Mouse (Mus musculus) embryo, embryonic 9.5 days (tissue): ENCODE measurements around the gene Shroom3.
A peak's percentile ranks its signal among the peaks of the same experiment; 100 is the strongest.

Experiments used
- DNase-seq: peaks from one replicate; pipeline ENCODE4 v3.0.0-alpha.2; 2017; ENCODE audit errors: extremely low spot score

Gene Shroom3

GRCm38 (mm10) chr5:92969443-92969842 is 286.2 kb downstream of the Shroom3 start:
- DNase-seq, result no peak

GRCm38 (mm10) chr5:92969926-92970325 is 286.7 kb downstream of the Shroom3 start:
- no peak for DNase-seq

GRCm38 (mm10) chr5:92970480-92970879 is 287.2 kb downstream of the Shroom3 start:
- peak; percentile 42 for DNase-seq

GRCm38 (mm10) chr5:92980393-92980792 is 297.2 kb downstream of the Shroom3 start:
- DNase-seq, result no peak

GRCm38 (mm10) chr5:92980862-92981261 is 297.6 kb downstream of the Shroom3 start:
- no peak for DNase-seq

DNA sequence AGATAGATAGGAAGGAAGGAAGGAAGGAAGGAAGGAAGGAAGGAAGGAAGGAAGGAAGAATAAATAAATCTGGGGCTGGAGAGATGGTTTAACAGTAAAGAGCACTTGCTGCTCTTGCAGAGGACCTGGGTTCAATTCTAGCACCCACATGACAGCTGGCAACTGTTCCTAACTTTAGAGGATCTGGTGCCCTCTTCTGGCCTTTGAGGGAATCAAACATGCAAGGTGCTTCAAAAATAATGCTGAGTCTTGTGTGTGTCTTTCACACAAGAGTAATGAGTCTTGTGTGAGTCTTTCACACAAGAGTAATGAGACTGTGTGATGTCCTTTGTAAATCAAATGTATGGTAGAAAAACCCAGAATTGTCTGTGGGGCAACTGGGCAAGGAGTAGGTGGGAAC is 299.4 kb downstream of the Shroom3 start:
- DNase-seq, result no peak

DNA sequence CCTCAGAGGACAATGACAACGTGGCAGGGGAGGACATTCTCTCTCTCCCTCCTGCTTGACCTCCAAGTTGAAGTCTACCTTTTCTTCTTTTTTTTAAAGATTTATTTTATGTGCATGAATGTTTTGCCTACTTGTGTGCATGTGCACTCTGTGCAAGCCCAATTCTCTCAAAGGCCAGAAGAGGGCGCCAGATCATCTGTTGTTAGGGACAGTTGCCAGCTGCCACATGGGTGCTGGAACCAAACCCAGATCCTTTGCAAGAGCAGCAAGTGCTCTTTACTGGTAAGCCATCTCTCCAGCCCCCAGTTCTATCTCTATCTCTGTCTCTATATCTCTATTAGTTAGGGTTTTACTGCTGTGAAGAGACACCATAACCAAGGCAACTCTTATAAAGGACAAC is 300.7 kb downstream of the Shroom3 start:
- no peak for DNase-seq

DNA sequence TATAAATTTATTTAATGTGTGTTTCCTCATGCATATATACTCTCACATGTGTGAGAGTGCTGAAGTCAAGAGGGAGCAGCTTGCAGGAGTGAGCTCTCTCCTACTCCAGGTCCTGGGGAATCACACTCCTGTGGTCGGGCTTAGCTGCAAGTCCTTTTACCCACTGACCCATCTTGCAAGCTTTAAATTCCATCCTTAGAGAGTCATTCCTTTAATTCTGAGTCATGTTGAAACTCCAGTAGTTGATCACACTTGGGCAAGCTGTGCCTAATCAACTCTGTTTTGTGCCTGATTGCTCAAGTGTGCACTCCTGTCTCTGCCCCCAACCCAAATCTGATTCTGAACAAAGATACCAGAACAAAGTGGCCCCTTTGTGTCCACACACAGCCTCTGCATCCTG is 301.5 kb downstream of the Shroom3 start:
- no peak for DNase-seq

DNA sequence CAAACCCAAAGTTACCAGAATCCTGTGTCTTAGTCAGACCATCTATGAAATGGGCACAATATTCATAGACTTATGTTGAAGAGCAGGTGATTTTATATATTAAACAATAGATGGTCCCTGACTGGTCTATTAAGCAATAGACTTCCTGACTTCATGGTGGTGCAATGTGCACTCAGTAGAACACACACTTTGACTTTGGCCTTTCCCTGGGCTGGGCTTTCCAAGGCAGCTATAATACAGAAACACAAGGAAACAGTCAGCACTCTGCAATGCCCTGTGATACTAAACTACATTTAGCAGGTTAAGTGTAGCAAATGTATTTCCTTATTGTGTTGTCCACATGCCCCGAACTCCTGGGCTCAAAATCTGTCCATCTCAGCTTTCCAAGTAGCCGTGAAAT is 302.2 kb downstream of the Shroom3 start:
- no peak for DNase-seq

GRCm38 (mm10) chr5:92986651-92987610 is 303.7 kb downstream of the Shroom3 start:
- no peak for DNase-seq

GRCm38 (mm10) chr5:92987891-92988768 is 304.9 kb downstream of the Shroom3 start:
- DNase-seq, result no peak

DNA sequence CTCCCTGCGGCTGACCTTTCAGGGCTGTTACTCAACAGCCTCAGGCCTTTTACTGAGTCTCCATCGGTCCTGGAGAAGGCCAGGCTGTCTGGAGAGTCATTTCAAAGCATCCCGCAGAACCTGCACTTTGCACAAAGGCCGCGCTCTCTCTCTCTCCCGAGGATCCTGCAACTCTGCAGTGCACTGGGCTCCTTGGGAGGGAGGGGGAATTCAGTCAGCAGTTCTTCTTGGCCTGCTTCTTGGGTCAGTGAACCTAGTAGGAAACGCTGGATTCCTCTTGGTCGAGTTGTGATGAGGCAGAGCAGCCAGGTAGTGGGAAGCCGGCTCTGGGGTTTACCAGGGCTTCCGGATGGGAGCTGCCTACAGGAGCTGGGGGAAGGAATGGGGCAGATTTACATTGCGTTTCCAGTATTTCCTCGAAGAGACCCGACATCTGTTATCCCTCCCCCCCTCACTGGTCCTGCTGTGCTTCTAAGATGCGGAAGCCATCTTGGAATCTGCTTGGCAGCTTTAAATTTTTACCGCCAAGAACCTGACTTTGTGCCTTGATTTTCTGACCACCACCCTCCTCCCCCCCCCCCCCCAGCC is 305.6 kb downstream of the Shroom3 start:
- peak; percentile 60 for DNase-seq

- DNase-seq, result no peak
Observed at GRCm38 (mm10) chr5:92992106-92992505, 308.9 kb downstream of the Shroom3 start.

GRCm38 (mm10) chr5:92994309-92994708 is 311.1 kb downstream of the Shroom3 start:
- DNase-seq, result no peak

DNA sequence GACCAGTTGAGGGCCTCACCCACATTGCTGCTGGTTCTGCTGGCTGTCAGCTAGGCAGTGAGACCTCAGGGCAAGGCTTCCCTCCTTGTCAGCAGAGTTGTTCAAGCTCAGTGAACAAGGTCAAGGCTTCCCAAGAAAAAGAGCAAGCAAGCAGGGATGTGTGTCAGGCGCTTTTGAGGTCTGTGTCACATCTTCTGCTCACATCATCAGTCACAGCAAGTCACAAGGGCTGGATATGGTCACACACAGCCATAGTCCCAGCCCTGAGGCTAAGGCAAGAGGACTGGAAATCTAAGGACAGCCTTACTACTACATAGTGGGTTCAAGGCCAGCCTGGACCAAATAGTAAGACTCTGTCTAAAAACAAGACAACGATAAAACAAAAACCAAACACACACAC is 311.6 kb downstream of the Shroom3 start:
- no peak for DNase-seq

DNA sequence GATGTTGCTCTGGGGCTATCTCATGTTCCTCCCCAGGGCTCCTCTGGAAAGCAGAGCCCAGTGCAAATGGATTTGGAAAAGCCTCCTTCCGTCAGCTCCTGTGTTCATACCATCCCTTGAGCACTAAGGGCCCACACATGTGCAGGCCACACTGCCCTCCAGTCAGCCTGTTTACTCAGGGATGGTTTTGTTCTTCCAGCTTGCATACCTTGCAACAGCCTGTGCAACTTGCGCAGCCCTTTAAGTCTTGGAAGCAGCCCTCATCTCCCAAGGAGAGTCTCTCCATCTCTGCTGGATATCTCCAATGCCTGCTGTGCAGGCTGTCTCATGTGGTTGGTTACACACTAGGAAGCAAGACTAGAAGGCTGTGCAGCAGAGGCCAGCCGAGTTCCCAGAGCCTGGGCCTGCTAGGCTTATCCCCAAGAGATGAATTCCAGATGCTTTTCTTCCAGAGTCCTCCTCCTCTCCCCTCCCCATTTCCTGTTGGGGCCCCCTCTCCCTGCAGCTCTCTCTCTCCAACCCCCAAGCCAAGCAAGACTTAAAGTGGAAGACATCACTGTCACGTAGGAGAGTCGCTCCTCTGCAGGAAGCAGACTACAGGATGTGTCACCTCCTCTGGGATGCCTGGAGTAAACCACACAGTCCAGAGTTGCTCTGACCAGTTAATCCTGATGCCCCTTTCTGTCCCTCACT is 314.3 kb downstream of the Shroom3 start:
- peak; percentile 78 for DNase-seq

GRCm38 (mm10) chr5:92998494-92999016 is 315.3 kb downstream of the Shroom3 start:
- no peak for DNase-seq

- DNase-seq, result no peak
Observed at GRCm38 (mm10) chr5:93000060-93000459, 316.8 kb downstream of the Shroom3 start.

DNA sequence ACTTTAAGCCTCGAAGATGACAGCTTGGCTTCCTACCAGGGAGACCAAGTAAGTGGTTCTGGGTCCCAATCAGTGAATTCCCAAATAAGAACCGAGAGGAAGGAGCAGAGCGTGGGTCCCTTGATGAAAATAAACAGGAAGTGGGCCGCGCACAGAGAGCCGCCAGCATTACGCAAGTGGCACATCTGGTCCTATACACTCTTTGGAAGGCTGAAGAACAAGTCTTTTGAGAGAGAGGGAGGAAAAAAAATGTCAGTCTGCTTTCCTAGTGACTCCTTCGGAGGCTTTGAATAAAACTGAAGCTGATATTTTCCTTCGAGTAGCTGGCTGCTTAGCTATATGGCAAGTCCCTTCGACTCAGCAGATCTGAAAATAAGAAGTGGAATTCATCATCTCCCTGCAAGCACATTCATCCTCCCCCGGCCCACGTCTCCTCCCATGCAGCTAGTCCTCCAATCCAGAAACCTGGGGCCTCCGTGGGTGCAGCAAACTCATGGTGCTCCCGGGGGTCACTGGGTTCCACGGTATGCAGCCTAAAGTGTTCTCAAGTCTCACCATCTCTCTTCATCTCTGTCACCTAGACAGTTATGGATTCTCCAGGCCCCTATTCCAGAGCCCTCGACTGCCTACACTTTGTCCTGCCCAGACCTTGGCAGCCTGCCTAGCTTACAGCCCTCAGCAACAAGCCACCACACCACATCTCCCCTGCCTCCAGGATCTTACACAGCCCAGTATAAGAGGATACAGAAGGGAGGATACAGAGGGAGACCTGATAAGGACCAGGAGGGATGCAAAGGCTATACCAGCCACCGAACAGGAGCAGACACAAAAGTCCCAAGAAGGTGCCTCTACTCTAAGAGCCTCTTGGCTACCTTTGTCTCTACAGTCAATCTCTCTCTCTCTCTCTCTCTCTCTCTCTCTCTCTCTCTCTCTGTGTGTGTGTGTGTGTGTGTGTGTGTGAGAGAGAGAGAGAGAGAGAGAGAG is 317.8 kb downstream of the Shroom3 start:
- no peak for DNase-seq

GRCm38 (mm10) chr5:93002615-93003014 is 319.4 kb downstream of the Shroom3 start:
- DNase-seq, result no peak
